Mouse (Mus musculus): ENCODE results near the gene Poll. TPM values are rescaled to one million over a fixed set of nuclear protein-coding genes. Genes with fewer than 3 reads are reported as not detected.
A peak's percentile ranks its signal among the peaks of the same experiment; 100 is the strongest.

The Poll gene
- polyA plus RNA-seq, 1 experiment = 14.5 TPM

GRCm38 (mm10) chr19:45541409-45542041, 18.8 kb downstream of the Poll start:
- no peaks in the 10 kb centered on the region for H3K27me3 ChIP-seq (ENCODE audit: control insufficient read depth, insufficient read depth, low read length)
- H3K27ac ChIP-seq (ENCODE audit: insufficient read depth, low read length) = no peak overlapping the region
- no peak for TF ChIP-seq POLR2A (IDR thresholded peaks at IDR 0.05; ENCODE audit: borderline replicate concordance, insufficient read depth, low read length)
- no peak for TF ChIP-seq CTCF (IDR thresholded peaks at IDR 0.05; ENCODE audit: borderline replicate concordance, insufficient read depth, low read depth, low read length)
- H3K4me3 ChIP-seq (replicated peaks; ENCODE audit: insufficient read depth, low read depth, low read length) = peak overlapping the region; percentile 42
- no peaks in the 10 kb centered on the region for H3K4me1 ChIP-seq (ENCODE audit: control insufficient read depth, insufficient read depth, low read length)
- WGBS = under 1% methylated on average over 31 of the region's 58 CpGs
- DNase-seq = peak; percentile 44 to 48

- DNase-seq = peak in 1 of 2 experiments; percentile 29
- H3K27ac ChIP-seq (ENCODE audit: insufficient read depth, low read length) = no peak overlapping the region
- H3K4me3 ChIP-seq (replicated peaks; ENCODE audit: insufficient read depth, low read depth, low read length) = peak overlapping the region; percentile 42
- H3K4me1 ChIP-seq (ENCODE audit: control insufficient read depth, insufficient read depth, low read length) = no peaks in the 10 kb centered on the region
- H3K27me3 ChIP-seq (ENCODE audit: control insufficient read depth, insufficient read depth, low read length) = no peaks in the 10 kb centered on the region
- WGBS = 24% methylated on average over 8 of the region's 8 CpGs
- no peak for TF ChIP-seq CTCF (IDR thresholded peaks at IDR 0.05; ENCODE audit: borderline replicate concordance, insufficient read depth, low read depth, low read length)
- TF ChIP-seq POLR2A (IDR thresholded peaks at IDR 0.05; ENCODE audit: borderline replicate concordance, insufficient read depth, low read length) = no peak
Measured at GRCm38 (mm10) chr19:45540657-45541408, 19.5 kb downstream of the Poll start.

DNA sequence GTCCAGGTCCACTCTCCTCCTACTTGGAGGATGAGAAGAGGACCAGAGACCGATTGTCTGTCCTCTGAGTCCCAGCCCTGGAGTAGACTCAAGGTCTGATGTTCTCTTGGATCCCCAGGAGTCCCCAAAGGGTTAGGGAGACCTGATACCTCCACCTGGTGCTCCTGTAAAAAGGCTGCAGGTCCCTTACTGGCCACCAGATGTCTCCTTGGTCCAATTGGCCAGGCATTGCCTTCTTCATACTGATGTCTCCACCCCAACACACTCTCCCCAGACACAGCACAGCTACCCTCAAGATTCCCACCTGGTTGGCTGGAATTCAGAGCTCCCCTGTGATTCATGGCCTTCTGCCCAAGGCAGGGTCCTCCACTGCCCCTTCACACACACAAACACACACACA, 22.8 kb downstream of the Poll start:
- H3K27me3 ChIP-seq (ENCODE audit: control insufficient read depth, insufficient read depth, low read length) = no peaks in the 10 kb centered on the region
- H3K27ac ChIP-seq (ENCODE audit: insufficient read depth, low read length) = no peak overlapping the region
- no peak overlapping the region for H3K4me3 ChIP-seq (replicated peaks; ENCODE audit: insufficient read depth, low read depth, low read length)
- H3K4me1 ChIP-seq (ENCODE audit: control insufficient read depth, insufficient read depth, low read length) = 0 out of 2 replicates have a peak, but pooled peaks cover 3% of the 10 kb centered on the region
- no peak for TF ChIP-seq POLR2A (IDR thresholded peaks at IDR 0.05; ENCODE audit: borderline replicate concordance, insufficient read depth, low read length)
- TF ChIP-seq CTCF (IDR thresholded peaks at IDR 0.05; ENCODE audit: borderline replicate concordance, insufficient read depth, low read depth, low read length) = peak; percentile 67
- peak; percentile 49 to 64 for DNase-seq
- 55% methylated on average over 1 of the region's 1 CpGs for WGBS

DNA sequence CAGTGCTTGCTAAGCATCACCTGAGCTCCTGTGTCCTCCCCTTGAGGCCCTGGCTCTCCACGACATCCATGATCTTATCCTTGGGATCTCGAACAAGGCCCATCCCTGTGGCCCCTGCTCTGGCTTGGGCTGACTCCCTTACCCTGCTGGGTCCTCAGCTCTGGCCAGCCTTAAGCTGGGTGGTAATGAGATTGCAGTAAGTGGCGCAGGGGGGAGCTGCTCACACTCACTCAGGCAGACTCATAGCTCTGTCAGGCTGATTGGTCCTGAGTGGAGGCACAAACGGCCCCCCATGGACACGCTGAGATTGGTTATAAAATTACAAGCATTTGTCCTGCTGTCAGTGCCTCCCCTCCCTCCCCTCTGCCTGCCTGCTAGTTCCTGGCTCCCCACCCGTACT, 24.4 kb downstream of the Poll start:
- TF ChIP-seq POLR2A (IDR thresholded peaks at IDR 0.05; ENCODE audit: borderline replicate concordance, insufficient read depth, low read length) (no peak), CTCF (IDR thresholded peaks at IDR 0.05; ENCODE audit: borderline replicate concordance, insufficient read depth, low read depth, low read length) (no peak)
- H3K4me1 ChIP-seq (ENCODE audit: control insufficient read depth, insufficient read depth, low read length) = 0 out of 2 replicates have a peak, but pooled peaks cover 3% of the 10 kb centered on the region
- H3K27me3 ChIP-seq (ENCODE audit: control insufficient read depth, insufficient read depth, low read length) = no peaks in the 10 kb centered on the region
- no peak overlapping the region for H3K4me3 ChIP-seq (replicated peaks; ENCODE audit: insufficient read depth, low read depth, low read length)
- 59% methylated on average over 6 of the region's 6 CpGs for WGBS
- no peak for DNase-seq
- no peak overlapping the region for H3K27ac ChIP-seq (ENCODE audit: insufficient read depth, low read length)

- TF ChIP-seq CTCF (IDR thresholded peaks at IDR 0.05; ENCODE audit: borderline replicate concordance, insufficient read depth, low read depth, low read length) (no peak), POLR2A (IDR thresholded peaks at IDR 0.05; ENCODE audit: borderline replicate concordance, insufficient read depth, low read length) (no peak)
- H3K4me3 ChIP-seq (replicated peaks; ENCODE audit: insufficient read depth, low read depth, low read length) = no peak overlapping the region
- H3K4me1 ChIP-seq (ENCODE audit: control insufficient read depth, insufficient read depth, low read length) = 0 out of 2 replicates have a peak, but pooled peaks cover 3% of the 10 kb centered on the region
- WGBS = 78% methylated on average over 8 of the region's 8 CpGs
- DNase-seq = no peak
- no peaks in the 10 kb centered on the region for H3K27me3 ChIP-seq (ENCODE audit: control insufficient read depth, insufficient read depth, low read length)
- H3K27ac ChIP-seq (ENCODE audit: insufficient read depth, low read length) = no peak overlapping the region
Measured at GRCm38 (mm10) chr19:45535214-45535735, 25.1 kb downstream of the Poll start.

DNA sequence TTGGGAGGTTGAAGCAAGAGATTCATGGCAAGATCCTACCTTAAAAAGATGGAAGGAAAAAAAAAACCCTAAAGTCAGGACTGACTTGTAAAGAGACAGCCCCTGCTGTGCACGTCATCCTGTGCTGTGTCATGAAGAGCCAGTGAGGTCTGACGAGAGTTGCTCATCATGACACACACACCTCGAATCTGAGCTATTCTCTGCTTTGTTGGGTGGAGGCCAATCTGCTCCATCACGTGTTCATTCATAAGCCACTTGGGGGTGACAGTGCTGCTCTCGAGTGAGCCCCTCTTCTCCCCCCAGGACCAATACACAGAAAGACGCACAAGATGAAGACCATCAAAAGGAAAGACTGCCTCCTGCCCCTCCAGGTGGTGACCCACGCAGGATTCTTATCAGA, 26.7 kb downstream of the Poll start:
- WGBS = 38% methylated on average over 7 of the region's 7 CpGs
- no peak overlapping the region for H3K27ac ChIP-seq (ENCODE audit: insufficient read depth, low read length)
- no peak for TF ChIP-seq CTCF (IDR thresholded peaks at IDR 0.05; ENCODE audit: borderline replicate concordance, insufficient read depth, low read depth, low read length)
- no peak for TF ChIP-seq POLR2A (IDR thresholded peaks at IDR 0.05; ENCODE audit: borderline replicate concordance, insufficient read depth, low read length)
- H3K27me3 ChIP-seq (ENCODE audit: control insufficient read depth, insufficient read depth, low read length) = no peaks in the 10 kb centered on the region
- H3K4me1 ChIP-seq (ENCODE audit: control insufficient read depth, insufficient read depth, low read length) = 0 out of 2 replicates have a peak, but pooled peaks cover 3% of the 10 kb centered on the region
- DNase-seq = no peak
- no peak overlapping the region for H3K4me3 ChIP-seq (replicated peaks; ENCODE audit: insufficient read depth, low read depth, low read length)

DNA sequence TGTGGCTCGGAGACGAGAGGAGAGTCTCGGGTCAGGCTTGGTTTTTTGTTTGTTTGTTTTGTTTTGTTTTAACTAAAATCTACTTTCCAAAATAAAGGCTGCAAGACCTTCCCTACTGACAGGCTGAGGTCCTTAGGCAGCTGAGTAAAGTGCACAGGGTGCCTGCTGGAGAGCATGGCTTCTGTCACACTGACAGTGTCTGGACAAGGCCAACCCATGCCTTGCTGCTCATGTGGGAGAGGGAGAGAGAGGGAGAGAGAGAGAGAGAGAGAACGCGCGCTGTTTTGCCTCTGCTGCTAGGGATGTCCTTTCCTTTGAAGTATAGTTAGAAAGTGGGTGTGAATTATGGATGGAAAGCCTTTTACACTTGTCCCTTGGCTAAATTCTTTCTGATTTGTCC, 28.8 kb downstream of the Poll start:
- 82% methylated on average over 6 of the region's 6 CpGs for WGBS
- H3K27me3 ChIP-seq (ENCODE audit: control insufficient read depth, insufficient read depth, low read length) = no peaks in the 10 kb centered on the region
- no peak for DNase-seq
- no peak overlapping the region for H3K27ac ChIP-seq (ENCODE audit: insufficient read depth, low read length)
- no peak overlapping the region for H3K4me3 ChIP-seq (replicated peaks; ENCODE audit: insufficient read depth, low read depth, low read length)
- H3K4me1 ChIP-seq (ENCODE audit: control insufficient read depth, insufficient read depth, low read length) = 0 out of 2 replicates have a peak, but pooled peaks cover 3% of the 10 kb centered on the region
- TF ChIP-seq POLR2A (IDR thresholded peaks at IDR 0.05; ENCODE audit: borderline replicate concordance, insufficient read depth, low read length) = no peak
- no peak for TF ChIP-seq CTCF (IDR thresholded peaks at IDR 0.05; ENCODE audit: borderline replicate concordance, insufficient read depth, low read depth, low read length)
